In genomic region chr12:46870130-46870529, GRCm38 (mm10) we compare ENCODE assay signal across 14 mouse cellular contexts. TPM values are rescaled to one million over a fixed set of nuclear protein-coding genes. Genes with fewer than 3 reads are reported as not detected.
DNase-seq lines count a peak whose midpoint lies in the region; ATAC-seq lines count a peak whose summit lies in the region.
"Had no signal": no experiment of that assay in that cellular context is flagged by ENCODE, and none has a peak within 500 bp of the region (broad histone marks: within the 10 kb centered on the region; RNA-seq: fewer than 3 reads in every experiment).

No protein-coding gene starts in this region.

- peak; percentile 62 for ATAC-seq in forebrain, embryonic 14.5 days
- ATAC-seq in forebrain, embryonic 11.5 days (replicated peaks; ENCODE audit: low FRiP score), result no peak
- ATAC-seq in kidney, embryonic 16.5 days (ENCODE audit: low FRiP score, low TSS enrichment), result no peak
- ATAC-seq in midbrain, embryonic 13.5 days, result no peak
- ATAC-seq: activated CD4-positive, CD25-positive, alpha-beta regulatory T cell, adult 4 months had no signal

- 5% methylated on average over 2 of the region's 2 CpGs for WGBS in forebrain, embryonic 14.5 days
- WGBS in forebrain, embryonic 11.5 days, result 43% methylated on average over 2 of the region's 2 CpGs
- 55% methylated on average over 2 of the region's 2 CpGs for WGBS in kidney, embryonic 16.5 days
- 41% methylated on average over 2 of the region's 2 CpGs for WGBS in midbrain, embryonic 13.5 days

- H3K4me1 ChIP-seq in forebrain, embryonic 14.5 days (ENCODE audit: control insufficient read depth, insufficient read depth, low read length), result no peaks in the 10 kb centered on the region
- no peaks in the 10 kb centered on the region for H3K4me1 ChIP-seq in forebrain, embryonic 11.5 days (replicated peaks; ENCODE audit: control insufficient read depth, insufficient read depth, low read length)
- H3K4me1 ChIP-seq in kidney, embryonic 16.5 days (ENCODE audit: insufficient read depth, low read length), result no peaks in the 10 kb centered on the region
- H3K4me1 ChIP-seq in midbrain, embryonic 13.5 days (replicated peaks), result 0 out of 2 replicates have a peak, but pooled peaks cover 3% of the 10 kb centered on the region
- H3K4me1 ChIP-seq: liver, embryonic 15.5 days had no signal

- no peaks in the 10 kb centered on the region for H3K9me3 ChIP-seq in forebrain, embryonic 14.5 days (replicated peaks; ENCODE audit: control insufficient read depth, low read length)
- H3K9me3 ChIP-seq in forebrain, embryonic 11.5 days (ENCODE audit: control insufficient read depth, low read length), result no peaks in the 10 kb centered on the region
- H3K9me3 ChIP-seq in kidney, embryonic 16.5 days (ENCODE audit: low read length), result no peaks in the 10 kb centered on the region
- H3K9me3 ChIP-seq in midbrain, embryonic 13.5 days, result no peaks in the 10 kb centered on the region
- H3K9me3 ChIP-seq: liver, embryonic 15.5 days had no signal

- no peak overlapping the region for H3K4me2 ChIP-seq in forebrain, embryonic 14.5 days (ENCODE audit: low read length)
- H3K4me2 ChIP-seq in forebrain, embryonic 11.5 days (ENCODE audit: low read depth, low read length, severe bottlenecking), result no peak overlapping the region
- H3K4me2 ChIP-seq in kidney, embryonic 16.5 days (replicated peaks; ENCODE audit: low read depth, low read length), result no peak overlapping the region
- no peak overlapping the region for H3K4me2 ChIP-seq in midbrain, embryonic 13.5 days (replicated peaks)
- H3K4me2 ChIP-seq: liver, embryonic 15.5 days had no signal

- no peak overlapping the region for H3K9ac ChIP-seq in forebrain, embryonic 14.5 days (ENCODE audit: low read length)
- H3K9ac ChIP-seq in forebrain, embryonic 11.5 days (ENCODE audit: low read length), result no peak overlapping the region
- H3K9ac ChIP-seq in kidney, embryonic 16.5 days (replicated peaks; ENCODE audit: low read length), result no peak overlapping the region
- H3K9ac ChIP-seq in midbrain, embryonic 13.5 days (replicated peaks), result no peak overlapping the region
- H3K9ac ChIP-seq: liver, embryonic 15.5 days had no signal

- DNase-seq in forebrain, embryonic 14.5 days (ENCODE audit: low spot score), result peak; percentile 83
- no peak for DNase-seq in forebrain, embryonic 11.5 days (ENCODE audit: low spot score)
- DNase-seq in kidney, postnatal 14 days, result peak; percentile 7
- DNase-seq in right cerebral cortex, postnatal 10 days (ENCODE audit: low spot score in 2 of 2), result peak; percentile 22 to 29
- no peak for DNase-seq in right cerebral cortex, postnatal 14 days
- DNase-seq in embryo, embryonic 10 days (ENCODE audit: low spot score), result no peak
- DNase-seq: kidney, postnatal 4 days; right cerebral cortex, postnatal 4 days; thymus, adult 18-20 months had no signal

- no peak overlapping the region for H3K27ac ChIP-seq in forebrain, embryonic 14.5 days (ENCODE audit: low read depth, low read length)
- no peak overlapping the region for H3K27ac ChIP-seq in forebrain, embryonic 11.5 days (ENCODE audit: low read depth, low read length)
- H3K27ac ChIP-seq in kidney, embryonic 16.5 days (ENCODE audit: low read length), result no peak overlapping the region
- no peak overlapping the region for H3K27ac ChIP-seq in midbrain, embryonic 13.5 days
- H3K27ac ChIP-seq: liver, embryonic 15.5 days had no signal

- H3K4me3 ChIP-seq in forebrain, embryonic 14.5 days (ENCODE audit: low read depth, low read length), result no peak overlapping the region
- H3K4me3 ChIP-seq in forebrain, embryonic 11.5 days (ENCODE audit: low read depth, low read length), result no peak overlapping the region
- H3K4me3 ChIP-seq in kidney, embryonic 16.5 days (ENCODE audit: low read length), result no peak overlapping the region
- no peak overlapping the region for H3K4me3 ChIP-seq in midbrain, embryonic 13.5 days (replicated peaks)
- H3K4me3 ChIP-seq: liver, embryonic 15.5 days had no signal

- no peaks in the 10 kb centered on the region for H3K36me3 ChIP-seq in forebrain, embryonic 14.5 days (ENCODE audit: control insufficient read depth, insufficient read depth, low read length)
- H3K36me3 ChIP-seq in forebrain, embryonic 11.5 days (ENCODE audit: control insufficient read depth, insufficient read depth, low read length), result no peaks in the 10 kb centered on the region
- no peaks in the 10 kb centered on the region for H3K36me3 ChIP-seq in kidney, embryonic 16.5 days (ENCODE audit: insufficient read depth, low read length)
- no peaks in the 10 kb centered on the region for H3K36me3 ChIP-seq in midbrain, embryonic 13.5 days
- H3K36me3 ChIP-seq: liver, embryonic 15.5 days had no signal

- no peaks in the 10 kb centered on the region for H3K27me3 ChIP-seq in forebrain, embryonic 14.5 days (replicated peaks; ENCODE audit: control insufficient read depth, insufficient read depth, low read length)
- H3K27me3 ChIP-seq in forebrain, embryonic 11.5 days (ENCODE audit: control insufficient read depth, insufficient read depth, low read length), result no peaks in the 10 kb centered on the region
- no peaks in the 10 kb centered on the region for H3K27me3 ChIP-seq in kidney, embryonic 16.5 days (ENCODE audit: insufficient read depth, low read length)
- no peaks in the 10 kb centered on the region for H3K27me3 ChIP-seq in midbrain, embryonic 13.5 days
- H3K27me3 ChIP-seq: CH12.LX; liver, embryonic 15.5 days had no signal

RNA-seq across cellular contexts. Expression of gene Nova1, which starts 51.4 kb away (rescaled TPM):
- polyA plus RNA-seq in forebrain, embryonic 14.5 days (2014; fragmentation: Nextera tagmentation; extraction: Ambion mirVana), result 29.1 and 30.1 TPM in 2 replicates
- 18.2 and 21.1 TPM in 2 replicates for polyA plus RNA-seq in forebrain, embryonic 11.5 days (2014; fragmentation: Nextera tagmentation; extraction: Ambion mirVana)
- 1.1 and 1.7 TPM in 2 replicates for polyA plus RNA-seq in kidney, embryonic 16.5 days (2015; fragmentation: Nextera tagmentation; extraction: Ambion mirVana)
- polyA plus RNA-seq in midbrain, embryonic 13.5 days (2015; fragmentation: Nextera tagmentation; extraction: Ambion mirVana), result 85.6 and 102 TPM in 2 replicates
- polyA plus RNA-seq: activated CD4-positive, CD25-positive, alpha-beta regulatory T cell, adult 4 months had no signal

Comparison
In these comparisons a context has a peak if more than half of its experiments do, and no peak if none do; other contexts are left out.
1. DNase-seq: peak in forebrain, embryonic 14.5 days (single experiment), kidney, postnatal 14 days (single experiment) and right cerebral cortex, postnatal 10 days (2 of 2); none in forebrain, embryonic 11.5 days (single experiment), right cerebral cortex, postnatal 14 days (single experiment) and embryo, embryonic 10 days (single experiment).